Mouse (Mus musculus) intestine, postnatal 0 days (tissue): ENCODE measurements around the gene Lgi1. TPM values are rescaled to one million over a fixed set of nuclear protein-coding genes. Genes with fewer than 3 reads are reported as not detected.

Source experiments
- ATAC-seq: fragments of 200-750 bp; cut with Nextera tagmentation; 2 replicates; pipeline ENCODE4 v1.8.0; 2017; ENCODE audit warnings: mild to moderate bottlenecking, moderate TSS enrichment, moderate library complexity
- H3K27ac ChIP-seq: fragments of 300-500 bp; sonication (generic); 2 replicates; pipeline ENCODE4 v1.5.1; 2014; ENCODE audit warnings: mild to moderate bottlenecking, low read depth, low read length, moderate library complexity
- H3K27me3 ChIP-seq: fragments of 300-500 bp; sonication (generic); replicated peaks from 2 replicates; pipeline ENCODE4 v1.6.1; 2014; ENCODE audit warnings: low read length, mixed read lengths; ENCODE audit not compliant: control insufficient read depth, insufficient read depth
- H3K36me3 ChIP-seq: fragments of 300-500 bp; sonication (generic); 2 replicates; pipeline ENCODE4 v1.6.1; 2014; ENCODE audit warnings: mild to moderate bottlenecking, moderate library complexity; ENCODE audit not compliant: control insufficient read depth, insufficient read depth
- H3K4me1 ChIP-seq: fragments of 300-500 bp; sonication (generic); replicated peaks from 2 replicates; pipeline ENCODE4 v1.6.1; 2014; ENCODE audit warnings: antibody characterized with exemption, low read length, mixed read lengths; ENCODE audit not compliant: control insufficient read depth, insufficient read depth
- H3K4me2 ChIP-seq: fragments of 300-500 bp; sonication (generic); replicated peaks from 2 replicates; pipeline ENCODE4 v1.6.1; 2014; ENCODE audit warnings: low read depth, mild to moderate bottlenecking, moderate library complexity
- H3K4me3 ChIP-seq: fragments of 300-500 bp; sonication (generic); 2 replicates; pipeline ENCODE4 v1.5.1; 2014; ENCODE audit warnings: low read depth, low read length
- H3K9ac ChIP-seq: fragments of 300-500 bp; sonication (generic); 2 replicates; pipeline ENCODE4 v1.6.1; 2014; ENCODE audit warnings: mild to moderate bottlenecking, low read depth, low read length
- H3K9me3 ChIP-seq: fragments of 300-500 bp; sonication (generic); 2 replicates; pipeline ENCODE4 v1.6.1; 2016; ENCODE audit warnings: mixed run types; ENCODE audit not compliant: control insufficient read depth
- CTCF ChIP-seq: sonication (generic); IDR thresholded peaks from 2 replicates; pipeline ENCODE4 v1.5.1; 2016; ENCODE audit warnings: low read depth, mild to moderate bottlenecking, control low read depth, antibody characterized with exemption, moderate library complexity
- WGBS: fragments of 180-500 bp; shearing (Covaris S2); extraction: QIAGEN DNeasy Blood & Tissue Kit; methylation state at CpG from one replicate; pipeline ENCODE4 v1.1.7; 2014; 5-methylcytosine and 5-hydroxymethylcytosine counted together
- polyA plus RNA-seq: library from polyadenylated mRNA; unstranded; fragments of >200 nt; fragmentation: Nextera tagmentation; extraction: Ambion mirVana; gene quantifications from 2 replicates; pipeline ENCODE4 v1.2.1, GENCODE M21; 2015

Gene Lgi1
- polyA plus RNA-seq, 1 experiment from 2014 or later: 0.91 TPM

- H3K9me3 ChIP-seq: no peaks in the 10 kb centered on the region
- no peaks in the 10 kb centered on the region for H3K4me1 ChIP-seq
- H3K36me3 ChIP-seq: no peaks in the 10 kb centered on the region
- no peaks in the 10 kb centered on the region for H3K27me3 ChIP-seq
- ATAC-seq: peak; percentile 69
- no peak overlapping the region for H3K9ac ChIP-seq
- WGBS: 45% methylated on average over 3 of the region's 3 CpGs
- no peak overlapping the region for H3K4me3 ChIP-seq
- H3K27ac ChIP-seq: no peak overlapping the region
- no peak overlapping the region for H3K4me2 ChIP-seq
- no peak for TF ChIP-seq CTCF
Measured at GRCm38 (mm10) chr19:38336553-38336952, 72.2 kb downstream of the Lgi1 start.

GRCm38 (mm10) chr19:38337332-38337731, 73.0 kb downstream of the Lgi1 start:
- Histone ChIP-seq H3K9ac (no peak overlapping the region), H3K4me3 (no peak overlapping the region), H3K36me3 (no peaks in the 10 kb centered on the region), H3K27ac (no peak overlapping the region), H3K4me1 (no peaks in the 10 kb centered on the region), H3K4me2 (no peak overlapping the region), H3K27me3 (no peaks in the 10 kb centered on the region), H3K9me3 (no peaks in the 10 kb centered on the region)
- 55% methylated on average over 3 of the region's 3 CpGs for WGBS
- peak; percentile 58 for ATAC-seq
- no peak for TF ChIP-seq CTCF

DNA sequence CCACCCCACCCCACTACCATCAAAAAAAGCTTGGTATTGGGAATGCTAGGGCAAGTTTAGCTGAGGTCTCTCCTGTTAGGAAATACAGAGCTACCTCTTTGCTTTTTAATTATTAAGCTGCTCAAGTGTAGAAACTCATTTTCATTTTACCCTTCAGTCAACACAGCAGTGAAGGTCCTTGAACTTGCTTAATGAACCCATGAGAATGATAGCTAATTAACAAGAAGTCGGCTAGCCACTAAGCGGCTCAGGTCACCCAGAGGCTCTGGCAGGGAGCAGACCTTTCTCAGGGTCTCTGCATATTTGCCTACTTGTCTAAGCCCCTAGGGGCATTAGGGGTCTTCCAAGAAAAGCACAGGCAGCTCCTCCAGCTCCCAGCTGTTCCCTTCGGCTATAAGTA, 75.4 kb downstream of the Lgi1 start:
- H3K27ac ChIP-seq: no peak overlapping the region
- H3K4me2 ChIP-seq: no peak overlapping the region
- H3K4me1 ChIP-seq: no peaks in the 10 kb centered on the region
- ATAC-seq: no peak
- H3K27me3 ChIP-seq: no peaks in the 10 kb centered on the region
- H3K4me3 ChIP-seq: no peak overlapping the region
- no peaks in the 10 kb centered on the region for H3K9me3 ChIP-seq
- no peak for TF ChIP-seq CTCF
- H3K9ac ChIP-seq: no peak overlapping the region
- 53% methylated on average over 3 of the region's 3 CpGs for WGBS
- H3K36me3 ChIP-seq: no peaks in the 10 kb centered on the region

- 0 out of 2 replicates have a peak, but pooled peaks cover 5% of the 10 kb centered on the region for H3K9me3 ChIP-seq
- no peak for ATAC-seq
- no peak overlapping the region for H3K27ac ChIP-seq
- 85% methylated on average over 1 of the region's 1 CpGs for WGBS
- no peak for TF ChIP-seq CTCF
- H3K27me3 ChIP-seq: no peaks in the 10 kb centered on the region
- no peaks in the 10 kb centered on the region for H3K36me3 ChIP-seq
- H3K4me3 ChIP-seq: no peak overlapping the region
- H3K4me1 ChIP-seq: no peaks in the 10 kb centered on the region
- H3K9ac ChIP-seq: no peak overlapping the region
- H3K4me2 ChIP-seq: no peak overlapping the region
Measured at GRCm38 (mm10) chr19:38343246-38343645, 78.9 kb downstream of the Lgi1 start.

DNA sequence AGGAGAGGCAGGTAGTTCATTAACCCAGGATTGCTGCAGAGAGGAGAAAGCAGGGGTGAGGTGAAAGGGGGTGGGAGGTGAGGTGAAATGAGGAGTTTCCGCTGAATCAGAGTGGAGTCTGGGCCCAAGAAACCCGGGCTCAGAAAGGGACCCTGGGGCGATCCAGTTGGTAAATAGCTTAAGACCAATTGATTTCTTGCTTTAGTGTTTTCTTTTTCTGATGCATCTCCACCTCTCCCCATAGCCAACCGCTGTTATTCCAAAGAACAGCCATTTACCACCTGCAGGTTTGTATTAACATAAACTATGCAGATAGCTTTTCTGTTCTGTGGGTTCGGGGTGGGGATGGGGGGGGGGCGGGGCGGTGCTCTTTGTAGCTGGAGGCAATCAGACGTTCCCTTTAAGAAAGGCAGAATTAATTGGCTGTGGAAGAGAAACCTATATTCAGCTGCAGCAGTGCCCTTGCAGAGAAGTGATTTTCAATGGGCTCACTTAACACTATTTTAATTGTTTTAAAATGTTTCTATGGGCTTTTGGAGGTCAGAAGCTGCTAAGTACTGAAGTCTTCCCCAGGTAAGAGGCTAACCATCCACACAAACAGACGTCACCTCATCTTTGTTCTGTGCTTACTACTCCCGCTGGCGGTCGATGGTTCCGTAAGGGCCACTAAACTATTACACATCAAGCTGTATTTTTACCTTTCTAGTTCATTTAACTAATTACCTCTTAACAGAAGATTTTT, 84.1 kb downstream of the Lgi1 start:
- Histone ChIP-seq H3K4me3 (no peak overlapping the region), H3K27me3 (peaks cover 2% of the 10 kb centered on the region; the same call in 1 of the 2 replicates), H3K36me3 (no peaks in the 10 kb centered on the region), H3K4me1 (0 out of 2 replicates have a peak, but pooled peaks cover 2% of the 10 kb centered on the region), H3K4me2 (no peak overlapping the region), H3K9me3 (0 out of 2 replicates have a peak, but pooled peaks cover 5% of the 10 kb centered on the region), H3K9ac (no peak overlapping the region), H3K27ac (no peak overlapping the region)
- no peak for ATAC-seq
- 49% methylated on average over 13 of the region's 13 CpGs for WGBS
- TF ChIP-seq CTCF: no peak

- Histone ChIP-seq H3K4me3 (no peak overlapping the region), H3K4me2 (no peak overlapping the region), H3K4me1 (0 out of 2 replicates have a peak, but pooled peaks cover 2% of the 10 kb centered on the region), H3K9me3 (0 out of 2 replicates have a peak, but pooled peaks cover 5% of the 10 kb centered on the region), H3K27me3 (peaks cover 2% of the 10 kb centered on the region; the same call in 1 of the 2 replicates), H3K36me3 (no peaks in the 10 kb centered on the region), H3K27ac (no peak overlapping the region), H3K9ac (no peak overlapping the region)
- no peak for TF ChIP-seq CTCF
- no peak for ATAC-seq
- WGBS: 89% methylated on average over 5 of the region's 5 CpGs
Measured at GRCm38 (mm10) chr19:38349013-38349341, 84.6 kb downstream of the Lgi1 start.
